Mouse (Mus musculus): Measurements from ENCODE around the gene Cbr2.

- TF ChIP-seq E2F4 (IDR thresholded peaks at IDR 0.05; ENCODE audit: borderline replicate concordance, low read depth, low read length) (no peak), CTCF (IDR thresholded peaks at IDR 0.05 in 2 of 3, conservative IDR thresholded peaks at IDR 0.05 in 1 of 3; ENCODE audit: control insufficient read depth in 1 of 3, insufficient read depth in 1 of 3, low read depth in 2 of 3, low read length in 3 of 3, poor library complexity in 1 of 3, severe bottlenecking in 1 of 3) (no peak), GATA1 (IDR thresholded peaks at IDR 0.05; ENCODE audit: low read depth, low read length) (no peak), POLR2A (IDR thresholded peaks at IDR 0.05; ENCODE audit: control insufficient read depth in 1 of 2, insufficient read depth in 1 of 2, low read depth in 1 of 2, low read length in 2 of 2, poor library complexity in 1 of 2) (no peak), KAT2A (conservative IDR thresholded peaks at IDR 0.05; ENCODE audit: low read depth, low read length) (no peak), MXI1 (IDR thresholded peaks at IDR 0.05; ENCODE audit: low read depth, low read length) (no peak), GABPA (IDR thresholded peaks at IDR 0.05; ENCODE audit: low read depth, low read length) (no peak), BHLHE40 (IDR thresholded peaks at IDR 0.05; ENCODE audit: borderline replicate concordance, low read depth, low read length) (no peak), EP300 (IDR thresholded peaks at IDR 0.05; ENCODE audit: low read depth in 1 of 2, low read length in 2 of 2) (no peak), TBP (IDR thresholded peaks at IDR 0.05; ENCODE audit: low read depth, low read length) (no peak), ELF1 (IDR thresholded peaks at IDR 0.05; ENCODE audit: low read depth, low read length) (no peak), RCOR1 (IDR thresholded peaks at IDR 0.05; ENCODE audit: low read depth, low read length) (no peak), MAFK (IDR thresholded peaks at IDR 0.05; ENCODE audit: borderline replicate concordance, low read depth, low read length) (no peak), HCFC1 (IDR thresholded peaks at IDR 0.05; ENCODE audit: low read depth, low read length) (no peak)
Measured at GRCm38 (mm10) chr11:120695184-120695583, 36.7 kb downstream of the Cbr2 start.
